In the genomic region with DNA sequence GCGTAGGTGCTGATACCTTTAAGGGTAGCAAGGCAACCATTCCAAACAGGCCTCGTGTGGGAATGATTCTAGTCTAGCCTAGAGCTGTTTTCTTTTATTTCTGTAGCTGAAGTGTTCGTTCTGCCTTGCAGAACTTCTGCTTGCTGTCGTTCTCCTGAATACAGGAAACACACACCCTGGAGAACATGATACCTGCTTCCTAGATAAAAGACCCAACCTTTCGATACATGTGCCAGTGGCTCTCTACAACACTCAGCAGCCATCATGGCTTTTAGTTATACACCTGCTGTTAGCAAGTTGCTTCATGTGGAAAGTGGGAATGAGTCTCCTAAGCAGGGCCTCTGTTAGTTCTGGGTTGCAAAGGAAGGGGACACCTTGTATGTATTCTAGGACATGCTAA, we compare ENCODE assay signal across 16 mouse cellular contexts.
"Had no signal": no experiment of that assay in that cellular context is flagged by ENCODE, and none has a peak within 500 bp of the region (broad histone marks: within the 10 kb centered on the region; RNA-seq: fewer than 3 reads in every experiment).

No protein-coding gene starts in this region.

- H3K9ac ChIP-seq: liver, embryonic 13.5 days; liver, postnatal 0 days; lung, embryonic 15.5 days; midbrain, embryonic 15.5 days; neural tube, embryonic 12.5 days; stomach, embryonic 15.5 days had no signal

- H3K4me3 ChIP-seq: left cerebral cortex, adult 2 months; limb, embryonic 10.5 days; liver, embryonic 13.5 days; lung, embryonic 15.5 days; midbrain, embryonic 10.5 days; midbrain, embryonic 15.5 days; neural tube, embryonic 12.5 days; stomach, embryonic 15.5 days had no signal

- H3K9me3 ChIP-seq: limb, embryonic 10.5 days; liver, embryonic 13.5 days; lung, embryonic 15.5 days; midbrain, embryonic 10.5 days; midbrain, embryonic 15.5 days; neural tube, embryonic 12.5 days; stomach, embryonic 15.5 days had no signal

- H3K27me3 ChIP-seq: liver, embryonic 13.5 days; lung, embryonic 15.5 days; midbrain, embryonic 15.5 days; neural tube, embryonic 12.5 days; stomach, embryonic 15.5 days had no signal

- H3K4me1 ChIP-seq: limb, embryonic 10.5 days; lung, embryonic 15.5 days; midbrain, embryonic 10.5 days; midbrain, embryonic 15.5 days; neural tube, embryonic 12.5 days; stomach, embryonic 15.5 days had no signal

- DNase-seq: kidney, adult 9 months; kidney, postnatal 10 days; kidney, postnatal 4 days; liver, embryonic 13.5 days; liver, postnatal 0 days; lung, postnatal 14 days; retina, postnatal 1 day; right cerebral cortex, postnatal 4 days; thymus, postnatal 4 days had no signal

- H3K36me3 ChIP-seq: limb, embryonic 10.5 days; liver, embryonic 13.5 days; lung, embryonic 15.5 days; midbrain, embryonic 10.5 days; midbrain, embryonic 15.5 days; neural tube, embryonic 12.5 days; stomach, embryonic 15.5 days had no signal

- H3K4me2 ChIP-seq: liver, embryonic 13.5 days; lung, embryonic 15.5 days; midbrain, embryonic 15.5 days; neural tube, embryonic 12.5 days; stomach, embryonic 15.5 days had no signal

- ATAC-seq: midbrain, embryonic 15.5 days had no signal

- H3K27ac ChIP-seq: limb, embryonic 10.5 days; liver, embryonic 13.5 days; lung, embryonic 15.5 days; midbrain, embryonic 10.5 days; midbrain, embryonic 15.5 days; neural tube, embryonic 12.5 days; stomach, embryonic 15.5 days had no signal
